Mouse (Mus musculus): ENCODE data around the gene Flt4. TPM values are rescaled to one million over a fixed set of nuclear protein-coding genes. Genes with fewer than 3 reads are reported as not detected.
A peak's percentile ranks its signal among the peaks of the same experiment; 100 is the strongest.

Gene Flt4
- polyA plus RNA-seq, 1 experiment from 2014 or later, result 8.2 TPM

GRCm38 (mm10) chr11:49621953-49622352 lies 12.9 kb downstream of the Flt4 start:
- Histone ChIP-seq H3K4me1 (0 out of 2 replicates have a peak, but pooled peaks cover 11% of the 10 kb centered on the region), H3K4me3 (no peak overlapping the region), H3K27me3 (ENCODE audit: insufficient read depth, poor library complexity, severe bottlenecking) (peaks cover 15% of the 10 kb centered on the region; the same call in 1 of the 2 replicates), H3K36me3 (no peaks in the 10 kb centered on the region; the same call in 1 of the 2 replicates), H3K9me3 (no peaks in the 10 kb centered on the region), H3K27ac (no peak overlapping the region)
- 82% methylated on average over 5 of the region's 5 CpGs for WGBS
- no peak for DNase-seq (ENCODE audit: low spot score)

- 0 out of 2 replicates have a peak, but pooled peaks cover 3% of the 10 kb centered on the region for H3K4me1 ChIP-seq
- no peaks in the 10 kb centered on the region; the same call in 1 of the 2 replicates for H3K36me3 ChIP-seq
- H3K27me3 ChIP-seq (ENCODE audit: insufficient read depth, poor library complexity, severe bottlenecking), result peaks cover 7% of the 10 kb centered on the region; the same call in 1 of the 2 replicates
- H3K27ac ChIP-seq, result no peak overlapping the region
- 79% methylated on average over 3 of the region's 3 CpGs for WGBS
- H3K9me3 ChIP-seq, result no peaks in the 10 kb centered on the region
- no peak for DNase-seq (ENCODE audit: low spot score)
- no peak overlapping the region for H3K4me3 ChIP-seq
These were observed 15.1 kb downstream of the Flt4 start for GRCm38 (mm10) chr11:49624156-49624555.

- H3K27me3 ChIP-seq (ENCODE audit: insufficient read depth, poor library complexity, severe bottlenecking), result peaks cover 15% of the 10 kb centered on the region; the same call in 1 of the 2 replicates
- H3K4me3 ChIP-seq, result no peak overlapping the region
These were observed 16.8 kb downstream of the Flt4 start for GRCm38 (mm10) chr11:49625863-49626262.

GRCm38 (mm10) chr11:49626748-49627147 lies 17.7 kb downstream of the Flt4 start:
- no peaks in the 10 kb centered on the region; the same call in 1 of the 2 replicates for H3K36me3 ChIP-seq
- no peak for DNase-seq (ENCODE audit: low spot score)
- peaks cover 17% of the 10 kb centered on the region for H3K27me3 ChIP-seq (ENCODE audit: insufficient read depth, poor library complexity, severe bottlenecking)
- no peak overlapping the region for H3K4me3 ChIP-seq
- 80% methylated on average over 8 of the region's 8 CpGs for WGBS
- no peak overlapping the region for H3K27ac ChIP-seq
- H3K4me1 ChIP-seq, result 0 out of 2 replicates have a peak, but pooled peaks cover 3% of the 10 kb centered on the region
- H3K9me3 ChIP-seq, result no peaks in the 10 kb centered on the region

More at GRCm38 (mm10) chr11:49625863-49626262, 16.8 kb downstream of the Flt4 start:
- no peak overlapping the region for H3K27ac ChIP-seq
- DNase-seq (ENCODE audit: low spot score), result no peak
- 0 out of 2 replicates have a peak, but pooled peaks cover 3% of the 10 kb centered on the region for H3K4me1 ChIP-seq
- WGBS, result 59% methylated on average over 15 of the region's 15 CpGs
- no peaks in the 10 kb centered on the region for H3K9me3 ChIP-seq
- no peaks in the 10 kb centered on the region; the same call in 1 of the 2 replicates for H3K36me3 ChIP-seq

DNA sequence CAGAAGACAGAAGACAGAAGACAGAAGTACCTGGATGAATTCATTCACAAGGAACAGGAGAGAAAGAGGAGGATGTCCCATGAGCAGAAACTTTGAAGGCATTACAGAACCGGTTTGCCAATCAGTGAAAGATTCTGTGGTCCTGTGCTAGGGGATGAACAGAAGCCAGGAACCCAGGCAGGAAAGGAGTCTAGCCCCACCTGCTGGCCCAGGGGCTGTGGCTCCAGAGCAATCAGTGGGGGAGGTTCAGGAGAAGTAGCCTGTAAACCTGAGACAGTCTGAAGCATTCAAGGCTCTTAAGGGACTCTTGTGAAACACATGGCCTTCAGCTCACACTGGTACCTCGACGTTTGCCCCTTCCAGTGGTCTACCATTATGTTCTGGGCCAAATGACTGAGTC lies 22.1 kb downstream of the Flt4 start:
- 28% methylated on average over 3 of the region's 3 CpGs for WGBS
- Histone ChIP-seq H3K9me3 (no peaks in the 10 kb centered on the region), H3K4me3 (no peak overlapping the region), H3K36me3 (no peaks in the 10 kb centered on the region), H3K4me1 (peaks cover 24% of the 10 kb centered on the region), H3K27ac (no peak overlapping the region), H3K27me3 (ENCODE audit: insufficient read depth, poor library complexity, severe bottlenecking) (peaks cover 57% of the 10 kb centered on the region)
- DNase-seq (ENCODE audit: low spot score), result no peak

DNA sequence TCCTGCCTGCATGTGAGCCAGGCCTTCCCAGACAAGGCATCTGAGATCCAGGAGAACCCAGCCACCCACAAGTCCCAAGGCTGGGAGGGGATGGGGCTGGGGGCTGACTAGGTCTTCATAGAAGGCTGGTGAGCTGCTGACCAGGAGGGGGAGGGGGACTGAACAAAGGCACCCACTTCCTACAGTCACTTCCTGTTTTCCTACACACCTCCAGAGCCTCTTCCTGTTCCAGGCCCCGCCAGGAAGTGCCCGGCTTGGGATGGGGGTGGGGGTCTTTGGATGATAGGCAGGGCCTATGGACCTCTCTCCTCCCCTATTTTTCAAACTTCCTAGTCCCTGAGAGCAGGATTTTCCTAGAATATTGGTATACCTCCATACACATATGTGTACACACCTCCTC lies 23.2 kb downstream of the Flt4 start:
- Histone ChIP-seq H3K27me3 (ENCODE audit: insufficient read depth, poor library complexity, severe bottlenecking) (peaks cover 68% of the 10 kb centered on the region), H3K4me3 (no peak overlapping the region), H3K36me3 (no peaks in the 10 kb centered on the region), H3K4me1 (peaks cover 32% of the 10 kb centered on the region), H3K27ac (peak overlapping the region; percentile 59), H3K9me3 (no peaks in the 10 kb centered on the region)
- WGBS, result 30% methylated on average over 2 of the region's 2 CpGs
- DNase-seq (ENCODE audit: low spot score), result no peak

DNA sequence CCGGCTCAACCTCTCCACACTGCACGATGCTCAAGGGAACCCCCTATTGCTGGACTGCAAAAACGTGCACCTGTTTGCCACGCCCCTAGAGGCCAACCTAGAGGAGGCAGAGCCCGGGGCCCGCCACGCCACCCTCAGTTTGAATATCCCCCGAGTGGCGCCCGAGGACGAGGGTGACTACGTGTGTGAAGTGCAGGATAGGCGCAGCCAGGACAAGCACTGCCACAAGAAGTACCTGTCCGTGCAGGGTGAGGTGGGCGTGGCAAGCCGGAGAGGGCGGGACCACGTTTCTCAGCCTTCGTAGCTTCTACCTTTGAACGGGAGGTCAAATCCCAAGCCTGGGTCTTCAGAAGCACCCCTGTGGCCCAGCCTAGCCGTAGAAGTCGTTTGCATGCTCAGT lies 25.0 kb downstream of the Flt4 start:
- peaks cover 32% of the 10 kb centered on the region for H3K4me1 ChIP-seq
- DNase-seq (ENCODE audit: low spot score), result no peak
- H3K27ac ChIP-seq, result no peak overlapping the region
- WGBS, result 21% methylated on average over 22 of the region's 22 CpGs
- peaks cover 79% of the 10 kb centered on the region for H3K27me3 ChIP-seq (ENCODE audit: insufficient read depth, poor library complexity, severe bottlenecking)
- H3K36me3 ChIP-seq, result 0 out of 2 replicates have a peak, but pooled peaks cover 2% of the 10 kb centered on the region
- H3K4me3 ChIP-seq, result peak overlapping the region; percentile 27; the same call in 1 of the 2 replicates
- no peaks in the 10 kb centered on the region for H3K9me3 ChIP-seq

DNA sequence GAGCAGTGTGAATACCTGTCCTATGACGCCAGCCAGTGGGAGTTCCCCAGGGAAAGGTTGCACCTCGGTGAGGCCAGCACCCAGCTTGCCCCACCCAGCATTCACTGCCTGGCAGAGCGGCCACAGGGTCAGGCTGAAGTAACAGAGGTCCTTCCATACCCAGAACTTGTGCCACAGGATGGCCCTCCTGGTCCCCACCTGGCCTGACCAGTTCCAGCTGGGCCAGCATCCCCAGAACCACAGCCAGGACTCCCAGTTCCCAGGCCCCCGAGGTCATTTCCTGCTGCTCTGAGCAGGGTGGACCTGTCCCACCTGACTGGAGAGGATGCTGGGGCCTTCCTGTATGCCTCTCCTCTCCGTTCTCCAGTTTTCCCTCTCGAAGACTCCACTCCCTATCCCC lies 26.6 kb downstream of the Flt4 start:
- Histone ChIP-seq H3K27ac (no peak overlapping the region), H3K4me1 (peaks cover 32% of the 10 kb centered on the region), H3K27me3 (ENCODE audit: insufficient read depth, poor library complexity, severe bottlenecking) (peaks cover 78% of the 10 kb centered on the region), H3K36me3 (peaks cover 4% of the 10 kb centered on the region; the same call in 1 of the 2 replicates), H3K4me3 (no peak overlapping the region), H3K9me3 (no peaks in the 10 kb centered on the region)
- WGBS, result 73% methylated on average over 6 of the region's 6 CpGs
- no peak for DNase-seq (ENCODE audit: low spot score)

DNA sequence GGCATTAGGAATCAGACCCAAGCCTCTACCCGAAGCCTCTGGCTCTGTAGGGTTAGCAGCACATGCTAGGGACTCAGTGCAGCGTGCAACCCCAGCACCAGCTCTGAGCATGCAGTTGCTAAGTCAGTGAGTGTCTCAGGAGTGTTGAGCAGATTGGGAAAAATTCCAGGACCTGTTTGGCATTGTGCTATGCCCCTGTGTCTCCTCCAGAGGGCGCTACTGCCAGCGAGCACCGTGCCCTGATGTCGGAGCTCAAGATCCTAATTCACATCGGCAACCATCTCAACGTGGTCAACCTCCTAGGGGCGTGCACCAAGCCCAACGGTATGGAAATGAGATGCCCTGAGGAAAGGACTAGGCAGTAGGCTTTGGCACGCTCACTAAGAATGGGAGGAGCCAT lies 27.4 kb downstream of the Flt4 start:
- peaks cover 77% of the 10 kb centered on the region for H3K27me3 ChIP-seq (ENCODE audit: insufficient read depth, poor library complexity, severe bottlenecking)
- H3K27ac ChIP-seq, result no peak overlapping the region
- peaks cover 4% of the 10 kb centered on the region; the same call in 1 of the 2 replicates for H3K36me3 ChIP-seq
- peak overlapping the region; percentile 17; the same call in 1 of the 2 replicates for H3K4me3 ChIP-seq
- WGBS, result 9% methylated on average over 11 of the region's 11 CpGs
- no peak for DNase-seq (ENCODE audit: low spot score)
- H3K4me1 ChIP-seq, result peaks cover 32% of the 10 kb centered on the region
- H3K9me3 ChIP-seq, result no peaks in the 10 kb centered on the region

DNA sequence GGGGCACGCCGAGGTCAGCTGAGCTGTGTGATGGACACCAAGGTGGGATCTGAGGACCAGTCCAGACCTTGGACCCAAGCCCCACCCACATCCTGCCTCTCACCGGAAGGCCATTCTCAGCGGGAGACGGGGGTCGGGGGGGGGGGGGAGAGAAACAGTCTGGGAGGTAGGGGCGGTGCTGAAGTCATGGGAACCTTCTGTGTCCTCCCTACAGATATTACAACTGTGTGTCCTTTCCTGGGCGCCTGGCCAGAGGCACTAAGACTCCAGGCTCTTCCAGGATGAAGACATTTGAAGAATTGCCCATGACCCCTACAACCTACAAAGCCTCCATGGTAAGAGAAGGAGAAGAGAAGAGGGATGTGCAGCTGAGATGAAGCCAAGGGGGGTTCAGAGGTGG lies 36.6 kb downstream of the Flt4 start:
- Histone ChIP-seq H3K9me3 (no peaks in the 10 kb centered on the region), H3K27me3 (ENCODE audit: insufficient read depth, poor library complexity, severe bottlenecking) (no peaks in the 10 kb centered on the region), H3K36me3 (peaks cover 8% of the 10 kb centered on the region; the same call in 1 of the 2 replicates), H3K4me3 (no peak overlapping the region), H3K27ac (peak overlapping the region; percentile 52; the same call in 1 of the 2 replicates), H3K4me1 (peaks cover 11% of the 10 kb centered on the region)
- DNase-seq (ENCODE audit: low spot score), result no peak
- WGBS, result 40% methylated on average over 8 of the region's 8 CpGs

GRCm38 (mm10) chr11:49650113-49650993 lies 41.3 kb downstream of the Flt4 start:
- Histone ChIP-seq H3K9me3 (no peaks in the 10 kb centered on the region), H3K36me3 (no peaks in the 10 kb centered on the region), H3K4me1 (peaks cover 25% of the 10 kb centered on the region), H3K4me3 (no peak overlapping the region), H3K27me3 (ENCODE audit: insufficient read depth, poor library complexity, severe bottlenecking) (no peaks in the 10 kb centered on the region), H3K27ac (peak overlapping the region; percentile 62)
- DNase-seq (ENCODE audit: low spot score), result no peak
- 53% methylated on average over 18 of the region's 18 CpGs for WGBS

GRCm38 (mm10) chr11:49650994-49651761 lies 42.1 kb downstream of the Flt4 start:
- no peaks in the 10 kb centered on the region for H3K9me3 ChIP-seq
- DNase-seq (ENCODE audit: low spot score), result no peak
- peaks cover 19% of the 10 kb centered on the region for H3K4me1 ChIP-seq
- H3K36me3 ChIP-seq, result no peaks in the 10 kb centered on the region
- 64% methylated on average over 16 of the region's 16 CpGs for WGBS
- H3K27ac ChIP-seq, result peak overlapping the region; percentile 62
- H3K4me3 ChIP-seq, result no peak overlapping the region
- H3K27me3 ChIP-seq (ENCODE audit: insufficient read depth, poor library complexity, severe bottlenecking), result no peaks in the 10 kb centered on the region

Measured in heart, embryonic 10.5 days (tissue).